Mouse (Mus musculus): ENCODE measurements at regions not wholly inside any gene's neighbourhood (a gene's known extent, or its start where the extent isn't known, plus 50 kb on each side); places are given as distances from the start of the nearest gene placed in this dataset.
"Not testable (repeated sequence)": the region's sequence is repeated elsewhere in the genome, so short reads cannot be mapped to it uniquely, and the experiment has no call there.

- DNase-seq: not testable (repeated sequence)
Measured at GRCm38 (mm10) chr6:47679946-47680345, 84.8 kb upstream of the Ezh2 start.

- DNase-seq: peak; percentile 13 to 56
Measured at GRCm38 (mm10) chr6:47672741-47673140, 77.6 kb upstream of the Ezh2 start.

GRCm38 (mm10) chr6:47652880-47653279 is 57.7 kb upstream of the Ezh2 start:
- DNase-seq: not testable (repeated sequence)

- not testable (repeated sequence) for DNase-seq
Measured at GRCm38 (mm10) chr6:47651385-47651718, 56.2 kb upstream of the Ezh2 start.

- peak; percentile 92 to 93 for DNase-seq
Measured at GRCm38 (mm10) chr6:47650463-47651384, 55.6 kb upstream of the Ezh2 start.

- DNase-seq: peak in 1 of 2 experiments; percentile 3
Measured at GRCm38 (mm10) chr6:47649961-47650360, 54.8 kb upstream of the Ezh2 start.

- DNase-seq: peak in 1 of 2 experiments; percentile 33
Measured at GRCm38 (mm10) chr6:47649451-47649931, 54.4 kb upstream of the Ezh2 start.

GRCm38 (mm10) chr6:47648899-47649298 is 53.8 kb upstream of the Ezh2 start:
- DNase-seq: peak in 1 of 2 experiments; percentile 3

GRCm38 (mm10) chr6:47648316-47648715 is 53.2 kb upstream of the Ezh2 start:
- no peak for DNase-seq

- DNase-seq: peak; percentile 2 to 42
Measured at GRCm38 (mm10) chr6:47647876-47648275, 52.7 kb upstream of the Ezh2 start.

GRCm38 (mm10) chr6:47646731-47647567 is 51.8 kb upstream of the Ezh2 start:
- peak in 1 of 2 experiments; percentile 37 for DNase-seq

- DNase-seq: no peak
Measured at GRCm38 (mm10) chr6:47646022-47646421, 50.9 kb upstream of the Ezh2 start.
